Mouse (Mus musculus) layer of hippocampus, adult 9-11 months (tissue): ENCODE results near the gene Atox1.

Source experiments
- DNase-seq: peaks from one replicate; pipeline ENCODE4 v3.0.0; 2022

The Atox1 gene

GRCm38 (mm10) chr11:55412680-55413415 is 48.2 kb downstream of the Atox1 start:
- DNase-seq, result no peak

- DNase-seq, result no peak
Observed at GRCm38 (mm10) chr11:55412034-55412433, 49.0 kb downstream of the Atox1 start.

DNA sequence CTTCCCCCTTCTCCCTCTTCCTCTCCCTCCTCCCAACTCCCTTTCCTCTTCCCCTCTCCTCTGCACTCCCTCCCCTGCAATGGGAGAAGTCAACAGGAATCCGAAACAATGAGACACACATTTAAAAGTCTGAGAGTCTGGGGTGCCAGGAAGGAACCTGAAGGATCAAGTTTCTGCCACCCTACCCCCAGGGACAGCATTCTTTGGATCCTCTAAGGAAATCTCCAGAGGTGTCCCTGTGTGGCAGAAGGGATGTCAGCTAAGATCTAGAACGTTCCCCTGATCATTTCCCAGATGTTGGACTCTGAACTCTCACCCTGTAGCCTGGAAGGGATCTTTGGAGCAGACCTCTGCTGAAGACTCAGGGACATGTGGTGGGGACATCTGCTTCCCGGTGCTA is 50.5 kb downstream of the Atox1 start:
- no peak for DNase-seq

DNA sequence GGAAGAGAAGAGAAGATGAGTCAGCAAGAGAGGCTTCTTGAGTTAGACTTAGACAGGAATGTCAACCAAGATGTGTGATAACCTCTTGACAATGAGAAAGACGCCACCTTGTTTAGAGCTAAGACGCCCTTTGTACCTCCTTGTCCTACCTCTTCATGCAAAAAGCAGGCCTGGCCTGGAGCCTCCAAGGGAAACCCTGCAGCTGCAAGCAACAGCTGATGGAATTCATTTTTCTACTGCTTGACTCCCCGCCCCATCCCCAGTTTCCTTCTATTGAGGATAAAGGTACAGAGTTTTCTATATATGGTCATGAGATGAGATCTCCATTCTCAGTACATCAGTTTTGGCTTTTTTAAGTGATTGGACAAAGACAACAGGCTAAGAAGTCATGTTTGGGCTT is 51.0 kb downstream of the Atox1 start:
- no peak for DNase-seq

- DNase-seq, result no peak
Observed at GRCm38 (mm10) chr11:55407133-55407532, 53.9 kb downstream of the Atox1 start.

DNA sequence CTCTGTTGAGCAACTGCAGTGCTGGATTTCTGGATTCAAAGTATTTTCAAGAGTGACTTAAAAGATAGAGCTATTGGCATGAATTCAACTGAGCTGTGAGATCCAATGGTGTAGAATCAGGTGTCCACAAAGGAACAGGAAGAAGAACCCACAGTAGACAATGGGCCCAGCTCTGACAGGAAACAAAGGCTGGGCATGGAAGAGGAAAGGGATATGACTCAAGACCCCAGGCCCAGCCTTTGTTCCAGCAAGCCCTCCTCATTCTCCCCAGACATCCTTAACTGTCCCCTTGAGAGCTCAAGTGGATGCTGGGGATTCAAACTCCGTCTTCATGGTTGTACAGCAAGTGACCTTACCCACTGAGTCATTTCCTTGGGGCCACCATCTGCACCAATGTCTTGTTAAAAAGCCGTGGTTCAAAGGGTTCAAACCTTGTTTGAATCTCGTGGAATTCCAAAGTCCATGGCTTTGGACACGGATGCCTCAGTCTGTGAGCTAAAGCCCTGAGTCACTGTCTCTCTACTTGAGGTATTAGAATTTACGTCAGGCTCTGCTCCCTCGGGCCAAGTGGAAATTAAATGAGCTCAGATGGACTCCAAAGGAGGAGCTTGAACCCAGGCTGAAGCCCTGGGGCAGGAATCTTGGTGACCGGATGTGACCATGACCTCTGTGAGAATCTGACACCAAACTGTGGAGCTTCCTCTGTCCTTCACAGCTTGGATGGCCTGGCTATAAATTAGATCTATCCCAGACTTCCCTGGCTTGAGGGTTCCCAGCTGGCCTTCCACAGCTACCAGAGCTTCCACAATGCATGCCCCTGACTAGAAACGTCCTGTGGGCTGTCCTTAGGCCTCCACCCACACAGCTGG is 55.2 kb downstream of the Atox1 start:
- no peak for DNase-seq

GRCm38 (mm10) chr11:55404659-55405457 is 56.2 kb downstream of the Atox1 start:
- DNase-seq, result no peak

DNA sequence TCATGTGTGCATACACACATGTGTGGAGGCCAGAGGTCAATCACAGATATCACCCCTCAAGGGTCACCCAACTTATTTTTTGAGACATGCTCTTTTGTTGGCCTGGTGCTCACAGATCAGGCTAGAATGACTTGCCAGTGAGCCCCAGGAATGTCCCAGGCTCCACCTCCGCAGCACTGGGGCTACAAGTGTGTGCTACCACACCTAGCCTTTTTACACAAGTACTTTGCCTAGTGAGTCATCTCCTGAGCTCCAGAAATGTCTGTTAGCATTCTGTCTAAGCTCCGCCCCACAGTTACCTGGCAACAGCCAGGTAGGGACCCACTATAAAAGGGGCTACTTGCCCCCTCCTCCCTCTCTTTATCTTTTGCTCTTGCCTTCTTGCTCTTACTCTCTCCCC is 60.2 kb downstream of the Atox1 start:
- no peak for DNase-seq

GRCm38 (mm10) chr11:55398371-55398770 is 62.7 kb downstream of the Atox1 start:
- no peak for DNase-seq

GRCm38 (mm10) chr11:55397441-55397840 is 63.6 kb downstream of the Atox1 start:
- DNase-seq, result no peak

- no peak for DNase-seq
Observed at GRCm38 (mm10) chr11:55397036-55397435, 64.0 kb downstream of the Atox1 start.
